Mouse (Mus musculus) CH12F3 (cell line): ENCODE measurements around the gene Dnm2.
"Not testable (repeated sequence)": the region's sequence is repeated elsewhere in the genome, so short reads cannot be mapped to it uniquely, and the experiment has no call there.

ENCODE experiments used
- in situ Hi-C: fragments of 300-500 bp; cut with MboI; formaldehyde crosslinking; loops from 2 replicates; pipeline ENCODE4 v1.14.3; 2020; ENCODE audit warnings: low sequenced_read_pairs

Gene Dnm2

DNA sequence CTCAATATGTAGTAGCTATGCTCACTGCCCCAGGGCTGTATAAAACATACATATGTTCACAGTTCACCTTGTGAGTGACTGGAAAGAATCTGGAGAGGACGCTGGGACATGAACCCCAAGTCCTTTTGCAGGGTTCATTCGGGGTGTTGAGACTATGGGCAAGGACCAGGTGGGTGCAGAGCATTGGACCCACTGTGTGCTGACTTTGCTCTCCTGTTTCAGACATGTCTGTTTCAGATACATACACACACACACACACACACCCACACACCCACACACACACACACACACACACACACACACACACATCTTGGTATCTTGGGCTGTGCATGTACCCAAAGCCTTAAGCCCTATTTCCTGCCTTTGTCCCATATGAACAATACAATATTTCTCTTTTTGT, 117.3 kb downstream of the Dnm2 start:
- in situ Hi-C loops = not testable (repeated sequence)

DNA sequence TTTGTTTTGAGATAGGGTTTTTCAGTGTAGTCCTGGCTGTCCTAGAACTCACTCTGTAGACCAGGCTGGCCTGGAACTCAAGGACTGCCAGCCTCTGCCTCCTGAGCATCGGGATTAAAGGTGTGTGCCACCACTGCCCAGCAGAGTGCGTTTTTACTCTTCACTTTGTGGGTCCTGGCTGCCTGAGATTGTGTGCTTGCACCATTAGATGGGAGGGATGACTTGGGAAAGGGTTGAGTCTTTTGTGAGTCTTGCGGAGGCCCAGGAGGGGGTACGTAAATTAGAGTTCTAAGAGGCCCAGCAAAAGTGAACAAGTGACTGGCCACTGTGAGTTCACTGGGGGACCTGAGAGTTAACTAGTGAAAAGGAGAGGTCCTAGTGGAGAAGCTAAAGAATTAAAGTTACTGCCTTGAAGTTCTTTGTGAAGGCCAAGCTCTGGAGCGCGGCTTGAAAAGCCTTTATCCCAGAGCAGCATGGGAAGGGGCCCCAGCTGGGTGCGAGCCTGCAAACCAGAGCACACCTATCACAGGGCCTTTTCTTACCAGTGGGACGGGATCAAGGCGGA, 120.7 kb downstream of the Dnm2 start:
- in situ Hi-C loops = no loop called here

DNA sequence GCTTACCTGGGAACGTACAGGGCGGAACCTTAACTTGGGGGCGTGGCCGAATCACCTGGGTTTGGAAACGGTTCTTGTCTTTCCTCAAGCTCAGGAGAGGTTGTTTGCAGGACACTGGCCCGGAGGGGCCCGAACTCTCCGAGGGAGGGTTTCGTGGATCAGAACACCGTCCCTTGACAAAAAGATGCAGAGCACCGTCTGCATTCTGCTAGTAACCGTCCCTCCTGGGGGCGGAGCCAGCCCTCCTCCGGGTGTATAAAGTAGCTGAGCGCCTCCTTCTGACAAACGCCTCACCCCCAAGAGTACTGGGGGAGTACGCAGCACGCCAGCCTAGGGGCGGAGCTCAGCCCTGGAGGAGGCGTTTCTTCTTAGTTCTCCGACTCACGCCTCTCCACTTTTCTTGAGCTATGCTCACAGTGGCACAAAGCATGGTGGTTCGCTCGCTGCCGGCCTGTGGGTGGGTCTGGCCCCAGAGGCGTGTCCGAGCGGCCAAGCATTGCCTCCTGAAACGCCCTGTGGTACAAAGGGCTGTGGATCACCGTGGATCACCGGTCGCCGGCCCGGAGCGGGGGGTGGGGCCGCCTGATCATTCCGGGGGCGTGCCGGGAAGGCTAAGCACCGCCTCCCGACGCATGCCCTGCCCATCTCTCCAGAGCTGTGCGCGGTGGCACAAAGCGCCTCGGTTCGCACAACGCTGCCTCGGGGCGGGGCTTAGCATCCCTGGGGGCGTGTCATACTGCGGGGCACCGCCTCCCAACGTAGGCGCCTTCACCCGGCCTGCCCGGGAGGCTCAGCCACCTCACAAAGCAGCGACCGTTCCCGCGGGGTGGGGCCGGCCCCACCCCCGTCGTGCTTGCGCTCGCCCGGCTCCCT, 121.4 kb downstream of the Dnm2 start:
- in situ Hi-C loops = no loop called here

- in situ Hi-C loops = no loop called here
These were observed 122.0 kb downstream of the Dnm2 start, which contains the start of gene Carm1 for GRCm38 (mm10) chr9:21546789-21547074. Carm1 (plus strand) TSS chr9:21546894.

- in situ Hi-C loops = no loop called here
These were observed 122.6 kb downstream of the Dnm2 start for GRCm38 (mm10) chr9:21547075-21547941.

DNA sequence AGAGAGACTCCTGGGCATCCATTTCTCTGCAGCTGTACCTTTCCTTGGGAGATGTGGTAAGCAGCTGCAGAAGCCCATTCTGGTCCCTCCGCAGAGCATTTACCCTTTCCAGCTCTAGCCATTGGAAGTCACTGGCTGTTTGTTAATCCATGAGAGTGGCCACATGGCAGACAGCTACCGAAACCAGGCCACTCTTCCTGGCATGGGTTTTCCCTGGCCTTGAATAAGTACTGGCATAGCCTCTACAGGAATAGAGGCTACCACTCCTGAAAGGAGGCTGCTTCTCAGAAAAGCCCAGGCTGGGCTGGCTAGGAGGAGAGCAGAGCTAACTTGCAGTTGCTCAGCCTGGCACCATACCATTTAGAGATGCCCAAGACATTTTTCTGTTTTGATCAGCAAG, 126.3 kb downstream of the Dnm2 start:
- in situ Hi-C loops = no loop called here

DNA sequence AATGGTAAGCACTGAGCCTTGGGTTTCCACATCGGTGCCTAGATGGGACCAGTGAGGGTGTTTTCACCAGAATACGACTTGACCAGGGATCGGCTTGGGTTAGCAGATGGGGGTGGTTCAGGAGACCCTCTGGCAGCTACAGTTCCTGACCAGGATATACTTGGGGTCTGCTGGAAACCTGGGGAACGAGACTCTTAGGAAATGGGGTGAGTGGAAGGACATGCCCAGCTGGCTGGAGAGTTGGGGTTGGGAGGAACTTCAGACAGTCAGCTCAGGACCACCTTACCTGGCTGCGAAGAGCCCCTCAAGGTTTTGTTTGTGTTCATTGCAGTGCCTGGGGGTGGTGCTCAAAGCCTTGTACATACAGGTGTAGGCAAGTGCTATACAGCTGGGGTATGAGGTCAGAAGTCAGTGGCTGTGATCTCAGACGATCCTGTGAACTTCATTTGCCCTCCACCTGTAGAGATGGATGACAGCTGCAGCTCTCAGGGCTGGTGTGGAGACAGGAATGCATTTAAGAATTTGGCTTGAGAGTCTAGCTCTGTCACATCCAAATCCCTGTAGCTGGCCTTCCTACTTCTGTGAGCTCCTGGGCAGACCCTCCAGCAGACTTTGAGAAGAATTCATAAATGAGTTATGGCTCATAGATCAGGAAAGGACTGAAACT, 129.0 kb downstream of the Dnm2 start:
- in situ Hi-C loops = no loop called here

DNA sequence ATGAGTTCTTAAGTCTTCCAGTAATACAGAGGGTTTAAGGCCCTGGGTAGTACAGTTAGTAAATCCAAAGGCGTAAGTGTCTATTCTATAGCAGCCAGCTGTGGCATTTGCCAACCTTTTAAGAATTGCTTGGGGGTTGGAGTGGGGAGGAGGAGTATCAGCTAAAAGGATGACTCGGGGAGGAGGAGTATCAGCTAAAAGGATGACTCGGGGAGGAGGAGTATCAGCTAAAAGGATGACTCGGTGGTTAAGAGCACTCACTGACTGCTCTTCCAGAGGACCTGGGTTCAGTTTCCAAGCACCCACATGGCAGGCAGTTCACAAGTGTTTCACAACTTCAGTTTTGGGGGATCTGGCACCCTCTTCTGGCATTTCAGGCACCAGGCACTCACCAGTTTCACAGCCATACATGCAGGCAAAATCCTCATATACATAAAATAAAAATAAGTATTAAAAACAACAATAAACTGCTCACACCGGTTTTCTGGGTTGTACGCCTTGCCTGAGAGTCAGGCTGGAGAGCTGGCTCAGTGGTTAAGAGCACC, 130.6 kb downstream of the Dnm2 start:
- in situ Hi-C loops = no loop called here

DNA sequence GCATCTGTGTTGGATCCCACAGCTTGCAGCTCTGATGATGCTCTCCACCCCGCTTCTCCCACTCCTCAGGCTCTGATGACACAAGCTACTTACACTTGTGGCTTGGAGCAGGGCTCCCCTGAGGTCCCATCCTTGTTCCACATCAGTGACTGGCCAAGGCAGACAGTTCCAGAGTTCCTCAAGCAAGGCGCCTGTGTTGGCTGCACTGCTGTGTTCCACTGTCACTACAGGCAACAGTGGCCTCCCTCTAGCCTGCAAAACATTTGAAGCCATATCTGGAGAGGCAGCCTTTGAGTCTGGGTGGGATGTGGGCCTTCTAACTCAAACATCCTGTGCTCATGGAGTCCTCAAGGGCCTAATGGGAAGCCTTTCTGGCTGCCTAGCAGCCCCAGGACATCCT, 132.3 kb downstream of the Dnm2 start:
- in situ Hi-C loops = no loop called here
